Mouse (Mus musculus): ENCODE results near the gene Ccdc182. TPM values are rescaled to one million over a fixed set of nuclear protein-coding genes. Genes with fewer than 3 reads are reported as not detected.

Ccdc182 gene
- 0.23 and 0.94 TPM in 2 replicates for polyA plus RNA-seq (2014; fragmentation: Nextera tagmentation; extraction: Ambion mirVana)

DNA sequence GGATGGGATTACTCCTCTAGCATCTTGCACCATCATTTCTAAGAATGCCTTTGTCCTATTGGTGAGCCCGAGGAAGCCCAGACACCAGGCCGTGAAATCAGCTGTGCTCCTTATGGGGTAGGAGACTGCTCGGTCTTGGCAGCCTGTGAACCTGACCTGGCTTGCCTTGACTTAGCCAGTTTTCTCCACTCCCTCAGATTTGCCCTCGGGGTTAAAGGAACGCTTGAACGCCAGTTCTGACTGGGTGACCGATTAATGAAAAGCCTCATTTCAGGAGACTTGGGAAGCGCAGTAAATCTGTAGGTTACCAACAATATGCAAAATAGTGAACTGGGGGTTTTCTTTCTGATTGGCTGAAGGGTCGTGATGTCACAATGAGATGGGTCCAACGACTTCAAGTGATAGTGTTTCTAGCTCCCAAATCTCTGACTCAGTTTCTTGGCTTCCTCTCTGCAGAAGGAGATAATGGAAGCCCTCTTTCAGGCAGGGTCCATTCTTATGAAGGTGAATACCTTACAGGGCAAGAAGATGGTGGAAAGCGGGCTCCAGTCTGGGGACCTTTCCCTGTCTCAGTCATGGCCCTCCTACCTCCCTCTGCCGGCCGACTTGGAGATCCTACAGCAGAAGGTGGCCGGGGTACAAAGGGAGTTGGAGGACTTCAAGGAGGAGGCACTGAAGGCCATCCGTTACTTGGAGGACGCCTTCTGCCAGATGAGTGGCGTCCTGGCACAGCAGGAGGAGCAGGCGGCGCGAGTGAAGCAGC, at the start of gene Ccdc182:
Gene Ccdc182, plus strand, starts transcription at position 428 of the 763 bp plus-strand sequence.
- Histone ChIP-seq H3K27ac (ENCODE audit: low read depth, low read length) (no peak within 1 kb of the TSS), H3K36me3 (ENCODE audit: control insufficient read depth, insufficient read depth, low read length) (no peaks in the 10 kb centered on the region), H3K9me3 (ENCODE audit: control insufficient read depth, low read length) (no peaks in the 10 kb centered on the region), H3K9ac (ENCODE audit: low read length) (peak within 1 kb of the TSS; percentile 53), H3K4me1 (replicated peaks; ENCODE audit: control insufficient read depth, insufficient read depth, low read length) (peaks cover 4% of the 10 kb centered on the region; the same call in 1 of the 2 replicates), H3K27me3 (ENCODE audit: control insufficient read depth, insufficient read depth, low read length) (no peaks in the 10 kb centered on the region), H3K4me2 (ENCODE audit: low read depth, low read length, severe bottlenecking) (peak within 1 kb of the TSS; percentile 38; the same call in 1 of the 2 replicates), H3K4me3 (ENCODE audit: low read depth, low read length) (peak within 1 kb of the TSS; percentile 9; the same call in 1 of the 2 replicates)
- ATAC-seq (replicated peaks; ENCODE audit: low FRiP score) (no peak), DNase-seq (ENCODE audit: low spot score) (no peak)
- WGBS: 27% methylated on average over 20 of the region's 20 CpGs

DNA sequence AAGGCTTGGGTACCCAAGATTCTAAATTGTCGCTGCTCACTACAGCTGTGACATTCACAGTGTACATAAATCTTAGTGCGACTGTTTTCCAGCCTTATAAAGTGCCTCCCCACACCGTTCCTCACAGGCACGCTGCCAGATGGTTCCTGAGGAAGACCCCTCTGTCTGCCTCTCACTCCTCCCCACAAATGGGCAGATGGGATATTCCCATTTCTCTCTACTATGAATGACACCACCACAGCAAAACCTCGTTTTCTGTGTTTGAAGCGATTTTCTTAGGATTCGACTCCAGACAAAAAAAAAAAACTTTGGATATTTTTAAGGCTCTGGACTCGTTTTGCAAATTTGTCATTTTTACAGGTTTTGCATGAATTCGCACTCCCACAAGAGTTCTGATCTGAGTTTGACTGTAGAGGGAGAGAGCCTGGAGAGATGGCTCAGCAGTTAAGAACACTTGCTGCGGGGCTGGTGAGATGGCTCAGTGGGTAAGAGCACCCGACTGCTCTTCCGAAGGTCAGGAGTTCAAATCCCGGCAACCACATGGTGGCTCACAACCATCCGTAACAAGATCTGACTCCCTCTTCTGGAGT, 48.2 kb upstream of the Ccdc182 start:
- ATAC-seq (replicated peaks; ENCODE audit: low FRiP score) (no peak), DNase-seq (ENCODE audit: low spot score) (no peak)
- H3K4me3 ChIP-seq (ENCODE audit: low read depth, low read length): no peak overlapping the region
- no peaks in the 10 kb centered on the region for H3K36me3 ChIP-seq (ENCODE audit: control insufficient read depth, insufficient read depth, low read length)
- no peak overlapping the region for H3K9ac ChIP-seq (ENCODE audit: low read length)
- H3K9me3 ChIP-seq (ENCODE audit: control insufficient read depth, low read length): no peaks in the 10 kb centered on the region
- H3K27me3 ChIP-seq (ENCODE audit: control insufficient read depth, insufficient read depth, low read length): peaks cover 3% of the 10 kb centered on the region; the same call in 1 of the 2 replicates
- H3K4me1 ChIP-seq (replicated peaks; ENCODE audit: control insufficient read depth, insufficient read depth, low read length): peaks cover 13% of the 10 kb centered on the region
- no peak overlapping the region for H3K4me2 ChIP-seq (ENCODE audit: low read depth, low read length, severe bottlenecking)
- no peak overlapping the region for H3K27ac ChIP-seq (ENCODE audit: low read depth, low read length)
- 88% methylated on average over 14 of the region's 14 CpGs for WGBS

DNA sequence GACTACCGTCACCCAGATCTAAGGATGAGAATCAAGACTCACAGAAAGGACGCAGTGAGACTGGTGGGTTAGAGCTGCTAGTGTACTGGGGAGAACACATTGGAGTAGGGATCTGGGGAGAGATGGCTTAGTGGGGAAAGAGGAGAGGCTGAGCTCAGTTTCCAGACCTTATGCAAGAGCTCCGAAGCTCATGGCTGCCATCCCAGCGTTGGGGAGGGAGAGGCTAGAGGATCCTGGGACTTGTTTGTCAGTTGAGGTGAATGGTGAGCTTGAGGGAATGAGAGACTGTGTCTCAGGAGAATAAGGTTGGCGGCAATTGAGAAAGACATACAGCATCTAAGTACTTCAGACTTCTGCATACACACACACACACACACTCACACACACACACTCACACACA, 45.2 kb upstream of the Ccdc182 start:
- Histone ChIP-seq H3K9me3 (ENCODE audit: control insufficient read depth, low read length) (no peaks in the 10 kb centered on the region), H3K4me1 (replicated peaks; ENCODE audit: control insufficient read depth, insufficient read depth, low read length) (peaks cover 17% of the 10 kb centered on the region), H3K9ac (ENCODE audit: low read length) (no peak overlapping the region), H3K36me3 (ENCODE audit: control insufficient read depth, insufficient read depth, low read length) (no peaks in the 10 kb centered on the region), H3K27ac (ENCODE audit: low read depth, low read length) (no peak overlapping the region), H3K27me3 (ENCODE audit: control insufficient read depth, insufficient read depth, low read length) (peaks cover 3% of the 10 kb centered on the region; the same call in 1 of the 2 replicates), H3K4me2 (ENCODE audit: low read depth, low read length, severe bottlenecking) (no peak overlapping the region), H3K4me3 (ENCODE audit: low read depth, low read length) (no peak overlapping the region)
- 71% methylated on average over 5 of the region's 5 CpGs for WGBS
- DNase-seq (ENCODE audit: low spot score) (no peak), ATAC-seq (replicated peaks; ENCODE audit: low FRiP score) (no peak)

DNA sequence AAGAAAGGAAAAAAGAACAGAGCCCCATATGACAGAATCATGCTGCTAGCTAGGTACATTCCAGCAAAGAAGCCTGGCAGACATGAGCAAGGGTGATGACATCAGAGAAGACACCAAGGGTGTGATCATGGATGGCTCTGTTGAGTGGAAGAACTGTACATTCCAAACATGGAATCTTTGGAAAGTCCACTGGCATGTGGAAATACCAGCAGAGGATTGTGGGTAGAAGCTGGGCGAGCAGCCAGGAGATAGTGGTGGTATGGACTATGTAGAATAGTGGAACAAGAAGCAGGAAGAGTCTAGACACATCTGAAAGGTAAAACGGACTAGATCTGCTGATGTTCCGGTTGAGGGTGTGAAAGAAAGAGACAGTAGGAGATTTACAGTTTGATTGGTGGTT, 43.3 kb upstream of the Ccdc182 start:
- DNase-seq (ENCODE audit: low spot score) (no peak), ATAC-seq (replicated peaks; ENCODE audit: low FRiP score) (no peak)
- WGBS: 96% methylated on average over 3 of the region's 3 CpGs
- Histone ChIP-seq H3K27ac (ENCODE audit: low read depth, low read length) (no peak overlapping the region), H3K27me3 (ENCODE audit: control insufficient read depth, insufficient read depth, low read length) (no peaks in the 10 kb centered on the region), H3K36me3 (ENCODE audit: control insufficient read depth, insufficient read depth, low read length) (no peaks in the 10 kb centered on the region), H3K4me3 (ENCODE audit: low read depth, low read length) (no peak overlapping the region), H3K9ac (ENCODE audit: low read length) (no peak overlapping the region), H3K9me3 (ENCODE audit: control insufficient read depth, low read length) (no peaks in the 10 kb centered on the region), H3K4me2 (ENCODE audit: low read depth, low read length, severe bottlenecking) (no peak overlapping the region), H3K4me1 (replicated peaks; ENCODE audit: control insufficient read depth, insufficient read depth, low read length) (peaks cover 20% of the 10 kb centered on the region)

DNA sequence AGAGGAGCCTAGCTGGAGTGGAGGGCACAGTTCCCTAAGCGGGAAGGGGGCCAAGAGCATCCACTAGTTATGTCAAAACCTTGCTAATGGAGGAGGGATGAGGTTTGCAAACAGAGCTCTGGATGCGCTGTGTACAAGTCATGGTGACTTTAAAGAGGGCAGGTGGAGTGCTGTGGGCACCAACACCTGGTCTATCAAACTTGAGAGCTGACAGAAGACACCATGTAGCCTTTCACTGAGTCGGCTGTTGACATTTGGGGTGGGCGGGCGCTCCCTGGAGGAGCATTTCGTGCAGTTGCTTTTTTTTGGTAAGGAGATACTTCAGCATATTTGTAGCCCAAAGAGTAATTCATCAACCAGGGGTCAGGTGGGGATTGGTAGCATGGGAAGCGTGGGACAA, 42.6 kb upstream of the Ccdc182 start:
- Histone ChIP-seq H3K9ac (ENCODE audit: low read length) (no peak overlapping the region), H3K27me3 (ENCODE audit: control insufficient read depth, insufficient read depth, low read length) (no peaks in the 10 kb centered on the region), H3K27ac (ENCODE audit: low read depth, low read length) (no peak overlapping the region), H3K36me3 (ENCODE audit: control insufficient read depth, insufficient read depth, low read length) (no peaks in the 10 kb centered on the region), H3K9me3 (ENCODE audit: control insufficient read depth, low read length) (no peaks in the 10 kb centered on the region), H3K4me3 (ENCODE audit: low read depth, low read length) (no peak overlapping the region), H3K4me2 (ENCODE audit: low read depth, low read length, severe bottlenecking) (no peak overlapping the region), H3K4me1 (replicated peaks; ENCODE audit: control insufficient read depth, insufficient read depth, low read length) (peaks cover 20% of the 10 kb centered on the region)
- 82% methylated on average over 7 of the region's 7 CpGs for WGBS
- no peak for DNase-seq (ENCODE audit: low spot score)
- ATAC-seq (replicated peaks; ENCODE audit: low FRiP score): no peak

GRCm38 (mm10) chr11:88251972-88252766, 41.7 kb upstream of the Ccdc182 start:
- Histone ChIP-seq H3K36me3 (ENCODE audit: control insufficient read depth, insufficient read depth, low read length) (no peaks in the 10 kb centered on the region), H3K4me1 (replicated peaks; ENCODE audit: control insufficient read depth, insufficient read depth, low read length) (peaks cover 20% of the 10 kb centered on the region), H3K9ac (ENCODE audit: low read length) (no peak overlapping the region; the same call in 1 of the 2 replicates), H3K27ac (ENCODE audit: low read depth, low read length) (peak overlapping the region; percentile 57), H3K9me3 (ENCODE audit: control insufficient read depth, low read length) (no peaks in the 10 kb centered on the region), H3K27me3 (ENCODE audit: control insufficient read depth, insufficient read depth, low read length) (no peaks in the 10 kb centered on the region), H3K4me3 (ENCODE audit: low read depth, low read length) (peak overlapping the region; percentile 5; the same call in 1 of the 2 replicates), H3K4me2 (ENCODE audit: low read depth, low read length, severe bottlenecking) (0 out of 2 replicates have a peak overlapping the region, but pooled peaks have one; percentile 6)
- DNase-seq (ENCODE audit: low spot score) (peak; percentile 94), ATAC-seq (replicated peaks; ENCODE audit: low FRiP score) (peak; percentile 87)
- WGBS: 12% methylated on average over 22 of the region's 22 CpGs

DNA sequence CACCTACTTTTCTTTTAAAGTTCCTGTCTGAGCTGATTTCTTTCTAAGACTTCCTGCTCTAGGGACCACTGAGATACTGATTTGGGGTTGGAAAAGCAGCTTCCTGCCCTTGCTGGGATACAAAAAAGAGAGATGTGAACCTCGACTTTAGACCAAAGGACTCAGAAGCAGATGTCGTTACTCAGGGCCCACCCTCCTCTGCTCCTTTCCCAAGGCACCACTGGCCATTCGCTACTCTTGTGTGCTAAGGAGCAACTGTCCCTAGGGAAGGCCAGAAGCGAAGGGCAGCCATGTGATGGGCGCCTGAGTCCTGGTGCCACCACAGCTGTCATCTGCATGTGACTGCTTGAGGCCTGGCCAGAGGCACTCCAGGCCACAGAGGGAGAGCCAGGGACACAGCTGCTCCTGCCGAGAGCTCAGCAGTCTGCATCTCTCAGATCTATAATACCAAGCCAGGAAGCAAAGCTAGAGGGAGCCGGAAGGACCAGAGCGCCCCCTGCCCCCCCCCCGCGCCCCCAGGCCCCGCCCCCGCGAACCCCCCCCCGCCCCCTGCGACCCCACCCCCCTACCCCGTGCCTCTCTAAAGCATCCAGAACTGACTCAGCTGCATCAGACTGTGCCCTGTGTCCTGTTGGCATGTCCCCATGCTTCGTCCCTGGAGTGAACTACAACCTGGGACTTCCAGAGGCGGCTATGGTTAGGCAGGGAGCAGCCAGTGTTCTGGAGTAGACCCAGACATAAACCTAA, 40.9 kb upstream of the Ccdc182 start:
- Histone ChIP-seq H3K9ac (ENCODE audit: low read length) (peak overlapping the region; percentile 37), H3K27me3 (ENCODE audit: control insufficient read depth, insufficient read depth, low read length) (no peaks in the 10 kb centered on the region), H3K9me3 (ENCODE audit: control insufficient read depth, low read length) (no peaks in the 10 kb centered on the region), H3K4me3 (ENCODE audit: low read depth, low read length) (no peak overlapping the region), H3K27ac (ENCODE audit: low read depth, low read length) (peak overlapping the region; percentile 57), H3K36me3 (ENCODE audit: control insufficient read depth, insufficient read depth, low read length) (no peaks in the 10 kb centered on the region), H3K4me2 (ENCODE audit: low read depth, low read length, severe bottlenecking) (no peak overlapping the region), H3K4me1 (replicated peaks; ENCODE audit: control insufficient read depth, insufficient read depth, low read length) (peaks cover 20% of the 10 kb centered on the region)
- WGBS: 23% methylated on average over 11 of the region's 18 CpGs
- DNase-seq (ENCODE audit: low spot score) (peak; percentile 62), ATAC-seq (replicated peaks; ENCODE audit: low FRiP score) (peak; percentile 46; the same call in 1 of the 2 replicates)

All from forebrain, embryonic 11.5 days (tissue).